8 mouse cellular contexts compared by ENCODE assay signal in the genomic region with DNA sequence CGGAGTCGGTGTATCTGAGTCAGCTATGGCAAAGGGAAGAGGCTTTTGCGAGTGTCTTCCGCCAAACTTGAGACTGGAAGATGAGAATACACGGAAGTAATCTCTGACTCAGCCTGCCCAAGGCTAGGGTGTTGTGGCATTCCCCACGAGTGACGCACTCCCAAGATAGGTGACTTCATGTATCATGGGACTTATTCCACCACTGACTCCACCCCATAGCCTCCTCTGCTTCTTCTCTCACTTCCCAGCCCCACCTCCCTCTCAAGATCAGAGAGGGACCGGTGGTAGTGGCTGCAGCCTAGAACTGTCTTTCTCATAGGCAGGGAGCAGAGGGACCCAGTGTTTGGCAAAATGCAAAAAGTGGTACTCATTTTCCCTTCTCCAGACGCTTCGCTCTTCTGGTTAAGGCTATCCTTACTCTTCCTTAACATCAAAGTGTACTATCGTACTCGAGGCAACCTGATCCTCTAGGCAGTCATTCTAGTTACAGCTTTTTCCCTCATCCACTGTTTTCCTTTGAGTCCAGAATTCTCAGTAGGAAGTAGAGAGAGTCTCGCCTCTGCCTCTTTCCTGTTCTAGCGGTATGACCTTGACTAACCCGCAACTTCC. TPM values are rescaled to one million over a fixed set of nuclear protein-coding genes. Genes with fewer than 3 reads are reported as not detected.
DNase-seq lines count a peak whose midpoint lies in the region; ATAC-seq lines count a peak whose summit lies in the region.

No protein-coding gene starts in this region.

- H3K4me1 ChIP-seq in hindbrain, embryonic 15.5 days (replicated peaks): peaks cover 39% of the 10 kb centered on the region

- H3K27ac ChIP-seq in hindbrain, embryonic 15.5 days (replicated peaks): peak overlapping the region; percentile 97

- DNase-seq in ZHBTc4 (ENCODE audit: low read depth, low spot score): peak; percentile 89
- peak; percentile 94 for DNase-seq in gastrocnemius, adult 18-20 months (ENCODE audit: low spot score)
- DNase-seq in left cerebral cortex, adult 11 months (ENCODE audit: low spot score): peak; percentile 86
- peak; percentile 97 for DNase-seq in lung, postnatal 36 days
- peak; percentile 53 for DNase-seq in retina, postnatal 1 day
- peak; percentile 68 for DNase-seq in thymus, postnatal 4 days

- H3K27me3 ChIP-seq in hindbrain, embryonic 15.5 days: 0 out of 2 replicates have a peak, but pooled peaks cover 3% of the 10 kb centered on the region

- no peaks in the 10 kb centered on the region for H3K36me3 ChIP-seq in hindbrain, embryonic 15.5 days

- WGBS in hindbrain, embryonic 15.5 days: 9% methylated on average over 15 of the region's 15 CpGs

- H3K9me3 ChIP-seq in hindbrain, embryonic 15.5 days: no peaks in the 10 kb centered on the region

- peak overlapping the region; percentile 87 for H3K4me2 ChIP-seq in hindbrain, embryonic 15.5 days

- H3K4me3 ChIP-seq in hindbrain, embryonic 15.5 days: peak overlapping the region; percentile 93

- peak overlapping the region; percentile 89 for H3K9ac ChIP-seq in hindbrain, embryonic 15.5 days

- peak; percentile 82 for ATAC-seq in common myeloid progenitor, adult 5-6 weeks (replicated peaks; ENCODE audit: low read depth, poor library complexity, severe bottlenecking)
- peak; percentile 40; the same call in 1 of the 2 replicates for ATAC-seq in hindbrain, embryonic 15.5 days (ENCODE audit: low FRiP score, low read depth)

RNA-seq across cellular contexts. Expression of gene Spag9, which starts 0.7 kb away (rescaled TPM):
- total RNA-seq in common myeloid progenitor, adult 5-6 weeks (2017): 87.9 and 90.7 TPM in 2 replicates
- 100 to 1,000 TPM; 134 to 170 TPM for total RNA-seq in gastrocnemius, adult 18-20 months (2021)
- polyA plus RNA-seq in hindbrain, embryonic 15.5 days (2015; fragmentation: Nextera tagmentation; extraction: Ambion mirVana): 77.4 and 89.5 TPM in 2 replicates

RNA-seq across cellular contexts. Expression of gene Nme1, which starts 26.9 kb away (rescaled TPM):
- 108 and 121 TPM in 2 replicates for total RNA-seq in common myeloid progenitor, adult 5-6 weeks (2017)
- total RNA-seq in gastrocnemius, adult 18-20 months (2021): 10 to 100 TPM in 1 of 2 experiments, 1 to 10 TPM in 1; 10.0 to 11.6 TPM
- 346 and 369 TPM in 2 replicates for polyA plus RNA-seq in hindbrain, embryonic 15.5 days (2015; fragmentation: Nextera tagmentation; extraction: Ambion mirVana)

RNA-seq across cellular contexts. Expression of gene Gm20390, which starts 27.1 kb away (rescaled TPM):
- not detected in 2 replicates for total RNA-seq in common myeloid progenitor, adult 5-6 weeks (2017)
- 10 to 100 TPM; 10.2 to 16.0 TPM for total RNA-seq in gastrocnemius, adult 18-20 months (2021)
- polyA plus RNA-seq in hindbrain, embryonic 15.5 days (2015; fragmentation: Nextera tagmentation; extraction: Ambion mirVana): 369 and 383 TPM in 2 replicates

RNA-seq across cellular contexts. Expression of gene Nme2, which starts 39.2 kb away (rescaled TPM):
- 172 and 252 TPM in 2 replicates for total RNA-seq in common myeloid progenitor, adult 5-6 weeks (2017)
- 100 to 1,000 TPM; 569 to 638 TPM for total RNA-seq in gastrocnemius, adult 18-20 months (2021)
- polyA plus RNA-seq in hindbrain, embryonic 15.5 days (2015; fragmentation: Nextera tagmentation; extraction: Ambion mirVana): 94.8 and 100 TPM in 2 replicates

Comparison
In these comparisons a context has a peak if more than half of its experiments do, and no peak if none do; other contexts are left out.
1. Peak in every context shown above with its lines: DNase-seq, ATAC-seq, H3K4me3 ChIP-seq and H3K27ac ChIP-seq.
2. RNA of gene Gm20390, which starts 27.1 kb away (total RNA-seq): 10.2 to 16.0 TPM in gastrocnemius, adult 18-20 months; not detected in common myeloid progenitor, adult 5-6 weeks; every median in the first group is over 10 times any median in the second.